Mouse (Mus musculus): ENCODE results near the gene Slc22a3.

The Slc22a3 gene

DNA sequence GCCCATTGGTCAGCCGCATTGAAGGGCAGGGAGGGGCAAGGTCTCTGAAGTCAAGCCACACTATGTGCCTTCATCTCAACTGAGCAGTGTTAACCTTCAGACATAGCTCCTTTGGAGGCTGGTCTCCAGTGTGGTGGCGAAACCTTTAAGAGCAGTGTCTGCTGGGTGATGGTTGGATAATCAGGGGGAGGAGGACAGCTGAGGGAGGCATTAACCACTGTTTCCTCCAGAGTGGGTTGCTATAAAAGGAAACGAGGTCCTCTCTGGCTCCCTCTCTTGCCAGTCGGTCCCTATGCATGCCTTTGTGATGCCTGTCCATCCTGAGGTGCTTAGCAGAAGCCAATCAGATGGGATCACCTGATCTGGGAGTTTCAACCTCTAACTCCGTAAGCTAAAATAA, 38.8 kb downstream of the Slc22a3 start:
- DNase-seq (ENCODE audit: low read depth, low spot score): no peak

DNA sequence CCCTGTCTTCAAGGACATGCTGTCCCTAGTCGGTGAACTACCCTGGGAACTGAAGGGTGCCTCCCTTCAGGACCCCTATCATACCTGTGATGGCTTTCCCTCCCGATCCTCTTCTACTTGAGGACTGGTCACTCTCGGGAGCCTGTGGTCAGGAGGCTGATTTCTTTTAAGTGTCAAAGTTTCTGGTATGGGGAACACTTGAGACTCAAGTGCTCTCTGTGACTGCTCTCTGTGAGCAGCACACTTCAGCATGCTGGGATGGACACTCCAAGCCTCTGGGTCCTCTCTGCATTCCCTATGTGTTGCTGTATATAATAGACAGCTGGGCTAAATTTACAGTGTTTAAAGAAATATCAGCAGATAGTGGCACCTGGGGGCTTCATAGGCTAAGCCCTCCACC, 39.9 kb downstream of the Slc22a3 start:
- DNase-seq (ENCODE audit: low read depth, low spot score): no peak

DNA sequence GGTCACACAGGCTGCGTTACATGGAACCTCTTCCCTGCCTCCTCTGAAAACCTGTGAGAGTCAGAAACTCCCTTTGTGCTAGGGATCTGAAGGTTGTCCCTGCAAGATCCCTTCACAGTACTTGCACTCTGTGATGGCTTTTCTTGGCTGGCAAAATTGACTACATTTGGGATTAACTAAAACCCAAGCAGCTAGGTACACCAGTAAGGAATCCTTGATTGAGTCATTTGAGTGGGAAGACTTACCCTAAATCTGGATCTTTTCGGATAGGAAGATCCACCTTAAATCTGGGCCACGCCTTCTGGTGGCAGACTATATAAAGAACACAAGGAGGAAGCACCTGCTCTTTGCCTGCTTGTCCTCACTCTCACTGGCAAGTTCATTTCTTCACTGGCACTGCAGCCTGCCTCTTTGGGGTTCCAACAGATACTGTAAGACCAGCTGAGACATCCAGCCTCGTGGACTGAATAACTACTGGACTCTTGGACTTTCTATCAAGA, 41.0 kb downstream of the Slc22a3 start:
- DNase-seq (ENCODE audit: low read depth, low spot score): no peak

DNA sequence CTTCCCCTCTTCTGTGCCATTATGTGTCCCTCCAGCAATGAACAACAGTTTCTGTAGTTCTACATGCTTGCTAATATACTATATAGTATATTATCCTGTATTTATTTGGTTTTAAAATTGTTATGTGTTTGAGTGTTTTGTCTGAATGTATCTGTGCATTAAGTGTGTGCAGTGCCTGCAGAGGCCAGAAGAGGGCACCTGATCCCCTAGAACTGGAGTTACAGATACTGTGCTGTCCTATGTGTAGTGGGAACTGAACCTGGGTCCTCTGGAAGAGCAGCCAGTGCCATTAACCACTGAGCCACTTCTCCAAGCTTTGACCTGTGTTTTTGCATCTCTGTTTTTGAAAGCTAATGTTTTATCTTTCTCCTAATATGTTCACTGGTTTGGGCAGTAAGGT, 46.3 kb downstream of the Slc22a3 start:
- DNase-seq (ENCODE audit: low read depth, low spot score): no peak

DNA sequence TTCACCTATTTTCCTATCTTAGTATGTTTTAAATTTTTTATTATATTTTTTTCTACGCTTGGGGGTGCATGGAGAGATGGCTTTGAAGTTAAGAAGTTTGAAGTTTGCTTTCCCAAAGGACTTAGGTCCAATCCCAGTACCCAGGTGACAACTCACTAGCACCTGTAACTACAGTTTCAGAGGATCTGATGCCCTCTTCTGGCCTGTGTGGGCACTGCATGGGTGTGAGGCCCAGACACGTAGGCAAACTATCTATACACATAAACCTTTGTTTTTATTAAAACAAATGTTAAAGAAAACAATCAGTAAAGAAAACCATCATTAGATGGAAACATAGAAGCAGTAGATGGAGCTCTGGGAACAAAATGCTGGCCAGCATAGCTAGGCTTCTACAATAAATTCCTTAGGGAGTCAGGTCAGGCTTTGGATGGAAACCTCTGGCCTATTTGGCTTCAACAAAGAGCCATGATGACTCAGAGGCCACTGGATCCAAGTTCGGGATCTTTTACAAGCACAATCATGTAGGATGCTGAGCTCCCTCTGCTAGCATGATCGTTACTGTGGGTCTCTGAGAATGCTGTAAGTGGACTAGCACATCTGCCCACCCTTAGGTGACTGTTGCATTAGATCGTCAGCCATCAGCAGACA, 52.2 kb downstream of the Slc22a3 start:
- no peak for DNase-seq (ENCODE audit: low read depth, low spot score)

DNA sequence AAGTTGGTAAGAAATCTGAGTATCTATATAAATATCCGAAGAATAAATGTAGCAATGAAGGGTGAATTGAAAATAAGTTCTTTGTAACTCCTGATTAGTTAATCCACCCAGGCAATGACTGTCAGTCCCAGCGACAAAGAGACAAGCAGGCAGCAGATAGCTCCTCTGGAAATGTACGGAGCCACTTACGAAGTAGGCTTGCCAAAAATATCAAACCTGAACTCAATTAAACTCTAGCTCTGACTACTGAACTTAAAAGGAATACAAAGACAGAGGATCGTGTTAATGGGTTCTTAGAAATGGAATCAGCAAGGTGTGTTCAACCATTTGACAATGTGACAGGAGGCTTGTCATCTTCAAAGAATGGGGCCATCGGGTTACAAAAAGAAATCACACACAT, 53.8 kb downstream of the Slc22a3 start:
- no peak for DNase-seq (ENCODE audit: low read depth, low spot score)

DNA sequence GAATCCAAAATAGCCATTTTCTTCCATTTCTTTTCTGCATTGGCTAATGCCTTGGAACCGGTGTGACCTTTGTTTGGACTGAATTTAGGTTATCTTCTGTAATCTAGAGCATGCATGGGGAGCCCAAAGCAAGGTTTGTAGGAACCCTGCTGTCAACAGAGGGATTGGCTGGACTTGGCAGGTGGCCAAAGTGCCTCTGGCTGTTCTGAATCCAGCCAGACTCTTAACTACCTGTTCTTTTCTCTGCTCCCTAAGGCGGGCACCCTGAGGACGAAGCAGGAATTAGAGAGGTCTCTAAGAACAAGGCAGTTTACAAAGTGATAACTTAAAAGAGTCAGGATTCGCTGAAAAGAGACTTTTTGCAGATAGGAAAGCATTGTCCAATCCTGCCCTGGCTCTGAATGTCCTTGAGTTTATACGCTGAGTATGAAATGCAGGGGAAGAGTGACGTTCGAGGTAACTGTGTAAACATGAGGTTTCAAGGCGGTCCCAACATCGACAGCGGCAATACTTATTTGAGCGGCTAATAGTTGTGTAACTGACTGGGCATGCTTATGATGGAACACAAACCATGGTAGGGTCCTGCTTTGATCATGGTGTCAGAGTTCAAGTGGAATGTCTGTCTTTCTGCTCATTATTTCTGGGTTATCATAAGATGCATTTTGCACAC, 54.5 kb downstream of the Slc22a3 start:
- no peak for DNase-seq (ENCODE audit: low read depth, low spot score)

DNA sequence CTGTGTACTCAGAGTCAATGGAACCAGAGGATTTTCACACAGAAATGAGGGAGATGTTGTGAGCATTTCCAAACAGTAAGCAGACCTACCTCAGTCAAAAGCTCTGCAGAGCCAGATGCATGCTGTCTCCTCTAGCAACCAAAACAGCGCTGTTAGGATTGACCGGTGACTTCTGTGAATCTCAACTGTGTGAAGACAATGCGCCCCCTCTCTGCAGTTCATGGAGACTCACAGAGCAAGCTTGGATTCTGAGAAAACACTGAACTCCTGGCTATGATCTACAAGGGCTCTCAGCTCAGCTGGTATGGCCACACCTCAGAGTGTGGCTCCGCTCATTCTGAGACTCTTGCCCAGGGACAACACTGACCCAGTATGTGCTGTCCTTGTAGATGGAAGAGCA, 56.3 kb downstream of the Slc22a3 start:
- no peak for DNase-seq (ENCODE audit: low read depth, low spot score)

DNA sequence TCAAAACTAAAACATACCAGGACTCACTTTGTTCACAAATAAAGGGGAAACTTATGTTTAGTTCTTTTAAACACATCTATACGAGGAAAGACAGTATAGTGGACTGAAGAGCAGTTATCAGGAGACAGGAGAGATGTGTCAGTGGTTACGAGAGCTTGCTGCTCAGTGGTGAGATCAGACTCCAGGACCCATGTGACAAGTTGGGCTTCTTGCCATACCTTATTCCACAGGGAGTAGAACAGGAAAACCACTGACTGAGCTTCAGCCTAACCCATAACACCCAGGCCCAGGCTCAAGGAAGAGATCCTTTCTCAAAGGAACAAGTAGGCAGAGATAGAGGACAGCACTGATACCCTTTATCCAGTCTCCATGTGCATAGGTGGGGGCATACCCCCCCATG, 62.9 kb downstream of the Slc22a3 start:
- DNase-seq (ENCODE audit: low read depth, low spot score): no peak

DNA sequence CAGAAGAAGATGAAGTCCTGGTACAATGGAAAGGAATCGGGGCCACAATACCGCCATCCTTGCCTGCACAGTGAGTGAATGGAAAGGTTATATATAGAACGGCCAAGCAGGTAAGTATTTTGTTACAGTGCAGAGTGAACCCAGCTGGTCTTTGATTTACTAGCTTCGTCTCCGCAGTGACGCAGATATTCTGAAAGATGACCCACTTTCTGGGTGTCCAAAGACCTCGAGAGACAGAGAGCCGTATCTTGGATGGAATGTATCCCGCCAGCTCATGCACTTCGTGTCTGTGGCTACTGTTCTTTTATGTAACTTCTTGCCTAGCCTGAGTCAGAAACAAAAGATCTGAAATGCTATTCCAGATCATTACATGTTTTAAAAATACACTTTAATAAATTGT, 69.7 kb downstream of the Slc22a3 start:
- no peak for DNase-seq (ENCODE audit: low read depth, low spot score)

DNA sequence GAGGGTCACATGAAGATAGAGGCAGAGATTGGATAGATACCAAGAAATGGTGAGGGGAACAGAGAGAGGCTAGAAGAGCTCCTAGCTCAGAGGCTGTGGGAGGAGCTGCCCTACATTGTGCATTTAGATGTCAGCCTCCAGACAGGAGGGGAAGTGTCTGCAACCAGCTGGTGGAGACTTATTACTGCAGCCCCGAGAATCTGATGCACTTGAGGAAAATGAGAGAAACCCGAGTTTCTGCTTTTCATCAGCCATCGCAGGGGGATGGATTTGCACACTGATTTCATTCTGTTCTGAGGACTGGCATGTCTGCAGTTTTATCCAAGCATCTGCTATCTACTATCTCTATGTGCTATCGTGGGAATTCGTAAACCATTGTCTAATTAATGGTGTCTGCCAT, 75.8 kb downstream of the Slc22a3 start:
- DNase-seq (ENCODE audit: low read depth, low spot score): no peak

DNA sequence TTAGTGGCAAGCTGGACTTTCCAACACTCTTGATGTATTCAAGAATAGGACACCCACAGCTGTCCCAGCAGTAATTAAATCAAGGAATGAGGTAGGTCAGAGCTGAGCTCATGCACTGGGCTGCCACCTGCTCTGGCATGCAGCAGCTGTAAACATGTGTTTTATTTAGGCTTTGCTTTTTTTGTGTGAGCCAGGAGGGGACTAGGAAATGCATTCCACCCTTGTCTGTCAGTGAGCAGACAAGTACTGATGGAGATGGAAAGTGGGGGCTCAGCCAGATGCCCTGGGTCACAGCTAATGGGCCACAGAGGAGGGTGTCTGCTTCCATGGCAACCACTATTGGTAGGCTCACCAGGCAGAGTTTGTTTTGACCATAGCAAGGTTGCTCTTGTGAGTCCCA, 79.1 kb downstream of the Slc22a3 start:
- peak; percentile 75 for DNase-seq (ENCODE audit: low read depth, low spot score)

DNA sequence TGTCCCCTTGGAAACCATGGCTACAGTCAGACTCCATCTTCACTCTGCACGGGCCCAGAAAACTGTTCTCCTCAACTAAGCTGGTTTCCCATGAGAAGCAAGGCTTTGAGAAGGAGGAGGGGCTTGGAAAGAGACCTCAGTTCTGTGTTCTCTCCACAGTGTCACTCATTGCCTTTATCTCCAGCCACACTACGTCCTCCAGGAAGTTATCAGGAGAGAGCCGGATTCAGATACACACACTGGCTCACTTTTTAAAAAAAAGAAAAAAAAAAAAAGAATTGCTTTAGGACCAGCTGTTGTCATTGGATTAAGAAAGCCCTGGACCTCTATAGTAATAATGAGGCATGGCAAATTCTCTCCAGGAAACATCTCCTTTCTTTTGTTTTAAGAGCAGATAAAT, 80.3 kb downstream of the Slc22a3 start:
- DNase-seq (ENCODE audit: low read depth, low spot score): no peak

DNA sequence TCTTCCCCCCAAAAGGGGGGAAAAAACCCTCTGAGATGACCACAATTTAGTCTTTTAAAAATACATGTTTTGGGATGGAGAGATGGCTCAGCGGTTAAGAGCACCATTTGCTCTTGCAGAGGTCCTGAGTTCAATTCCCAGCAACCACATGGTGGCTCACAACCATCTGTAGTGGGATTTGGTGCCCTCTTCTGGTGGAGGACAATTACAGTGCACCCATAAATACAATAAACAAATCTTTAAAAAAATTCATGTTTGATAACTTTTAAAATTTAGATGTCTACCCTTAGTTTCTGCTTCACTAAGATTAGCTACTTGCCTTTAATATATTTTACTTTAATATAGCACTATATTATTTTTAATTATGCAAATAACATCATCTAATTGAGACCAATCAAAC, 85.4 kb downstream of the Slc22a3 start:
- DNase-seq (ENCODE audit: low read depth, low spot score): no peak

DNA sequence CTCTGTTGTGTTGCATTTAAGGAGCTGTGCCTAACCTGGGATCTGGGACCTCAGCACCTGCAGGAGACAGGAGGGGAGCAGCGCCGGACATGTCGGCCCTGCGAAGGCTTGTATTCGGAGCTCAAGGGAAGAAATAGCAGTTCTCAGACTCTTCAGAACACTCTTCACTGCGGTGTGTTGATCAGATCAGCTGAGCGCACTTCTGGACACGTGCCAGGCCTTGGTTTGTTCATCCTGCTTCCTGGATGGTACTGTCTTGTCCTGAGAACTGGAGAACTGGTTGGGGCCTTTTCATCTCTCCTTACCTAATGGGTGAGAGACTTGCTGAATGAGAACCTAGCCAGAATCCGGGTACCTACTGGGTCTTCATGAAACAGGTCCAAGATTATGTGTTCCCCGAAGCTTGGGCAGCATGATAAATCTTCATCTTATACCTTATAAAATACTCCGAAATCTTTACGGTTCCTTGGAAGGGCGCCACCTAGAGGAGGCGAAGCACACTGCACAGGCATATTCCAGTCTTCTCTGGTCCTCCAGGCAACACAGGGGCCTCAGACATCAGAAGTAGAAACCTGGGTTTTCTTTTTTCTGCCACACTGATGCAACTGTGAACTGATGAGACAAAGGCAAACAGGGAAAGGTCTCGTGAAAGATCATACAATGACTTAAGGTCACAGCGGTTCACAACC, 86.5 kb downstream of the Slc22a3 start:
- DNase-seq (ENCODE audit: low read depth, low spot score): no peak

DNA sequence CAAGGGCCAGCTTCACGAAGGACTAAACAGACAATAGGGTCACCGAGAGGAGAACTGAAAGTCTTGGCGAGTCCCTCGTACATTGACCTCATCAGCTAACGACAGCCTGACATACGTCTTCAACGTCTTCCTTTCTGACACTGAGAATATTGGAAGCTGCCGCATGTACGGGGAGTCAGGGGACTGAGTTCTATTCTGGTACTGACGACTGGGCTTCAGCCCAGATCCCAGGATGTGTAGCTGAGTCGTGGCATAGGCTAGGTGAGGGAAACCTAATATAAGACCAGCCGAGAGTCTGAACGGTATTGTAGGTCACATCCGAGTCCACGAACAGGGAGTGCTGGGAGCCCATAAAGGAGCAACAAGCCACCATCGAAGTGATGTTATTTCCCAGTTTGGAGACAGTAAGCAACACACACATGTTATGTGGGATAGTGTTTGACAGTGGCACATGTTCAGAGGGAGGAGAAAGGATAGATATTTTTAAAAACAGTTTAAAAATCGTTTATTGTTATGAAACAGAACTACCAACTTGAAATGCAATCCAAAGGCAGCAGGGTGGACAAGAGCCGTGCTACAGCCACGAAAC, 87.9 kb downstream of the Slc22a3 start:
- no peak for DNase-seq (ENCODE audit: low read depth, low spot score)

DNA sequence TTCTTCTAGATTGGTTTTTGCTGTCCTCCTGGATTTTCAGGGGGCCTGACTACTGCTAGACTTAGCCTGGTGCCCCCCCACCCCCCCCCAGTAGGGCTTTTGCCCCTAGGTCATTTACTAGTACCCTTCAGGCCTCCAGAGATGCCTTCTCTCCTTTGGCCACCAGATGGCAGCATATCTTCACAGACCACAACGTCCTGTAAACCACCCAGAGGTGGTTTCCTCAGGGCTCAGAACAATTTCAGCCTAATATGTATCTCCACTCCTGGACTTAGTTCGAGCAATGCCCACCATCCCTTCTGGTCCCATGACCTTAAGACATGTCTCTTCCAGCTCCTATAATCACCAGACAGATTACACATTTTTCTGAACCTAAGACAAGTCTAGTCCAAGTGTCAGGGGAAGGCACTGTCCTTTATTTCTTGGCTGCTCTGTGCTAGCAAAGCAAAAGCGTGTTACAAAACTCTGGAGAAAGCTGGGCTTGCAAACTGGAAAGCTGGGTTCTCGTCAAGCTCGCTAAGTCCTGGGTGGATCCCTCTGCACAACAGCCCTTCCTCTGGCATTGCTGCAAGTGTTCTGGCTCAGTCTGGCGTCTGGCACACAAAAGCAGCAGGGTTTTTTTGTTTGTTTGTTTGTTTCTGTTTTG, 91.1 kb downstream of the Slc22a3 start:
- peak; percentile 85 for DNase-seq (ENCODE audit: low read depth, low spot score)

DNA sequence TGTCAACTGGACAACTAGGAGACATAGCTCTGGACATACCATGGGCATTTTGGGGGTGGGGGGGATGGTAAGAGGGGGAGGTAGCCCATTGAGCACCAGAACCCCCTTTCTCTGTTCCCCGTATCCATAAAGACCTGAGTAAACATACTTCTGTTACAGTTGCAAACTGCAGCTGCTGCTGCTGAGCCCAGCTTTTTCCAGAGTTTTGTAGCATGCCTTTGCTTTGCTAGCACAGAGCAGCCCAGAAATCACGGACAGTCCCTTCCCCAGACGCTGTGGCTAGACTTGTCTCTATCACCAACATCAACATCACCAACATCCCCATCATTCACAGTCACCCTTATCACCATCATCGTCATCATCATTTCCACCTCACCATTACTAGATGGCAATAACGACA, 91.8 kb downstream of the Slc22a3 start:
- DNase-seq (ENCODE audit: low read depth, low spot score): no peak

DNA sequence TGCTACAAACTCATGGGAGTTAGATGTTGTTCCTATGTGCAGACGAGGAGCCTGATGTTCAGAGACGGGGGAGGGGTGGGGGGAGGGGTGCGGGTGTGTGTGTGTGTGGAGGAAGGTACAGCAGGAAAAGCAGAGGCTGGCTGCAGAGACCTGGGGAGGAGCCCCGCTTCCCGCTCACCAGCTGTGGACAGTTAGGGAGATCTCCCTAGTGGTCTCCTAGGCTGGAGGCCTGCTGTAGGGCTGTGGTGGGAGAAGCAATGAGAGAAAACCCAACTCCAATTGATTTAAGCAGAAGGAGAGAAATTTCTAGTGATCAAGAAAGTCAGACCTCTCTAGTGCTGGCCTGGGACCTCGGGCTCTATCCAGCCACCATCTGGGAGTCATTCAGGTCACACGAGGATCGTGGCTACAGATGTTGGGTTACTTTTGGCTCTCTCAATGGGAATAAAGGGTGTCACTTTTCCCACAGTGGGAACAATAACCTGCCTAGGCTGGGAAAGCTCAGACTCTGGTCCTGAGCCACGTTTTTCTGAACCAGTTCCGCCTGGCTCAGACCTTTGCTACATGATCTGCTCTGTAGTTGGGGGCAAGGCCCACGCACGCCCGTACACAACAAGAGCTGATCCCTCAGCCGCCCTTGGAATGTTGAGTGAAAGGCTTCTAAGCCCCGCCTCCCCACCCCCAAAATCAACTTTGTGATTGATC, 92.3 kb downstream of the Slc22a3 start:
- DNase-seq (ENCODE audit: low read depth, low spot score): peak; percentile 53

DNA sequence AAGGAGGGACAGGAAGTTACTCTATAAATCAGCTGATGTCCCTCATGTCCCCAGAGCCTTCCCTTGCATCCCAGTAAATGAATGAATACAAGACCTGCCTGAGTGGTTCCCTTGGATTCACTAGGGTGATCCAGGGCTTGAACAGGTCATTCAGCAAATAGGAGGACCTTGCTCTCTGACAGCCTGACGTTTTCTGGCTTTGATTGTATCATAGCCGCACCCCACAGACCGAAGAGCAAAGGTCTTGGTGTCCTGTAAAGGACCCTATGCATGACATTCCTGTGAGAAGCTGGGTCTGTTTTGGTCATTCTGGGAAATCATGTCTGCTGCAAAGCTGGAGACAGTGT, 94.6 kb downstream of the Slc22a3 start:
- DNase-seq (ENCODE audit: low read depth, low spot score): no peak

DNA sequence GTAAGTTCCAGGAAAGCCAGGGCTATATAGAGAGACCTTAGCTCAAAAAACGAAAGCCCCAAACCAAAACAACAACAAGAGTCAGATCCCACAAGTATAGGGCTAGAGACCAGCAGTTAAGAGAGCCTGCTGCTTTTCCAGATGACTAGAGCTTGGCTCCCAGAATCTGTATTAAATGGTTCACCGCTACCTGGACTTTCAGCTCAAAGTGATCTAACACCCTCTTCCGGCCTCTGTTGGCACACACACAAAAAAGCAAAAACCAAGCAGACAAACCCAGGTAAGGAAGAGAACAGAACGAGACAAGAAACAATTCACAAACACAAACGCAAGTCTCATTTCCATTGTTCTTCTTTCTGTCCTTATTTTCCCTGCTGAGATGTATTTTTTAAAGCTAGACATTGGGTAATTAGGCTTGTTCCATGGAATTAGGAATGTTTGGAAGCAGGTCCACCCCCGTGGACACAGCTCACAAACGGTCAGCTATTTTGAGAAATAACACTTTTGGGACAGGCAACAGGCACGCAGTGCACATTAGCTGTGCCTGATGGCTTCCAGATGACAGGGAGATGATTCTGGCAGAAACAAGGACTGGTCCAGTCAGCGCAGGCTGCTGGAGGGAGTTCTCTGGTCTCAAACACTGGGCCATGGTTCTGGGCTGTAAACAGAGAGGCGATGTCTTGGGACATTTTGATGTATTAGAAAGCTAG, 95.2 kb downstream of the Slc22a3 start:
- DNase-seq (ENCODE audit: low read depth, low spot score): no peak
